Mouse (Mus musculus) neutrophil, adult 5-6 weeks (primary cell): ENCODE results near the gene Slf2. TPM values are rescaled to one million over a fixed set of nuclear protein-coding genes. Genes with fewer than 3 reads are reported as not detected.
A peak's percentile ranks its signal among the peaks of the same experiment; 100 is the strongest.

ENCODE experiments used
- ATAC-seq: fragments of 151-379, 151-347 bp; 2 replicates; pipeline ENCODE4 v1.8.0; 2017; ENCODE audit warnings: mild to moderate bottlenecking, moderate TSS enrichment; ENCODE audit not compliant: insufficient number of reproducible peaks, poor library complexity, low FRiP score, severe bottlenecking; ENCODE audit errors: extremely low read depth
- total RNA-seq: library from RNA; stranded (forward); fragments of 200-1000 nt; gene quantifications from 2 replicates; pipeline ENCODE4 v1.2.3, GENCODE M21; 2017

Slf2 gene
- 48.7 and 56.7 TPM in 2 replicates for total RNA-seq

GRCm38 (mm10) chr19:44930744-44931453 is at the start of gene Slf2:
Slf2 (plus strand) TSS chr19:44931151.
- peak; percentile 95 for ATAC-seq

- no peak for ATAC-seq
Measured at GRCm38 (mm10) chr19:44882552-44883024, 48.4 kb upstream of the Slf2 start.

GRCm38 (mm10) chr19:44884331-44884730 is 46.6 kb upstream of the Slf2 start:
- no peak for ATAC-seq

- ATAC-seq = no peak
Measured at GRCm38 (mm10) chr19:44886475-44886874, 44.5 kb upstream of the Slf2 start.

GRCm38 (mm10) chr19:44887679-44888235 is 43.2 kb upstream of the Slf2 start:
- peak; percentile 14; the same call in 1 of the 2 replicates for ATAC-seq

GRCm38 (mm10) chr19:44889548-44889947 is 41.4 kb upstream of the Slf2 start:
- no peak for ATAC-seq

GRCm38 (mm10) chr19:44891446-44891845 is 39.5 kb upstream of the Slf2 start:
- ATAC-seq = no peak

GRCm38 (mm10) chr19:44893231-44893871 is 37.6 kb upstream of the Slf2 start:
- no peak for ATAC-seq

GRCm38 (mm10) chr19:44895245-44895644 is 35.7 kb upstream of the Slf2 start:
- 0 out of 2 replicates have a peak, but pooled peaks have one; percentile 30 for ATAC-seq

- ATAC-seq = no peak
Measured at GRCm38 (mm10) chr19:44896450-44896849, 34.5 kb upstream of the Slf2 start.

GRCm38 (mm10) chr19:44897521-44897920 is 33.4 kb upstream of the Slf2 start:
- no peak for ATAC-seq

- no peak for ATAC-seq
Measured at GRCm38 (mm10) chr19:44898646-44899045, 32.3 kb upstream of the Slf2 start.

GRCm38 (mm10) chr19:44899104-44899793 is 31.7 kb upstream of the Slf2 start:
- no peak for ATAC-seq

- ATAC-seq = no peak
Measured at GRCm38 (mm10) chr19:44899947-44900773, 30.8 kb upstream of the Slf2 start.

- ATAC-seq = no peak
Measured at GRCm38 (mm10) chr19:44901047-44901446, 29.9 kb upstream of the Slf2 start.

- ATAC-seq = no peak
Measured at GRCm38 (mm10) chr19:44902324-44902723, 28.6 kb upstream of the Slf2 start.

GRCm38 (mm10) chr19:44903343-44904000 is 27.5 kb upstream of the Slf2 start:
- no peak for ATAC-seq

- ATAC-seq = no peak
Measured at GRCm38 (mm10) chr19:44904141-44904720, 26.7 kb upstream of the Slf2 start.
